Mouse (Mus musculus) urinary bladder, postnatal 36 days (tissue): ENCODE measurements around the gene Slc22a16.
A peak's percentile ranks its signal among the peaks of the same experiment; 100 is the strongest.
"Not testable (repeated sequence)": the region's sequence is repeated elsewhere in the genome, so short reads cannot be mapped to it uniquely, and the experiment has no call there.

ENCODE experiments used
- DNase-seq, 2 experiments: peaks; one replicate each; pipeline ENCODE4 v3.0.0; 2022; ENCODE audit warnings: low spot score in 2 of 2, mixed read lengths in 1 of 2

Gene Slc22a16

GRCm38 (mm10) chr10:40570036-40570435, at the start of gene Slc22a16:
TSS of gene Slc22a16 (plus strand) at chr10:40570336.
- DNase-seq, result no peak

- DNase-seq, result no peak
Measured at GRCm38 (mm10) chr10:40521579-40521978, 48.6 kb upstream of the Slc22a16 start.

- DNase-seq, result no peak
Measured at GRCm38 (mm10) chr10:40523312-40523975, 46.7 kb upstream of the Slc22a16 start.

GRCm38 (mm10) chr10:40524032-40524806, 45.9 kb upstream of the Slc22a16 start:
- no peak for DNase-seq

GRCm38 (mm10) chr10:40524991-40525390, 45.1 kb upstream of the Slc22a16 start:
- no peak for DNase-seq

GRCm38 (mm10) chr10:40525616-40526155, 44.5 kb upstream of the Slc22a16 start:
- DNase-seq, result no peak

GRCm38 (mm10) chr10:40526301-40526761, 43.8 kb upstream of the Slc22a16 start:
- DNase-seq, result no peak

- no peak for DNase-seq
Measured at GRCm38 (mm10) chr10:40526986-40527385, 43.1 kb upstream of the Slc22a16 start.

- no peak for DNase-seq
Measured at GRCm38 (mm10) chr10:40527573-40527972, 42.6 kb upstream of the Slc22a16 start.

- DNase-seq, result no peak
Measured at GRCm38 (mm10) chr10:40528668-40529067, 41.5 kb upstream of the Slc22a16 start.

- DNase-seq, result no peak
Measured at GRCm38 (mm10) chr10:40529617-40530016, 40.5 kb upstream of the Slc22a16 start.

GRCm38 (mm10) chr10:40530661-40531060, 39.5 kb upstream of the Slc22a16 start:
- no peak for DNase-seq

GRCm38 (mm10) chr10:40532586-40532985, 37.5 kb upstream of the Slc22a16 start:
- not testable (repeated sequence) for DNase-seq

- DNase-seq, result no peak
Measured at GRCm38 (mm10) chr10:40541351-40541750, 28.8 kb upstream of the Slc22a16 start.

GRCm38 (mm10) chr10:40549317-40549716, 20.8 kb upstream of the Slc22a16 start:
- no peak for DNase-seq

- no peak for DNase-seq
Measured at GRCm38 (mm10) chr10:40551801-40552200, 18.3 kb upstream of the Slc22a16 start.

GRCm38 (mm10) chr10:40565695-40566094, 4.4 kb upstream of the Slc22a16 start:
- DNase-seq, result not testable (repeated sequence)

GRCm38 (mm10) chr10:40575912-40576634, 5.9 kb downstream of the Slc22a16 start:
- no peak for DNase-seq

- DNase-seq, result no peak
Measured at GRCm38 (mm10) chr10:40583584-40584255, 13.6 kb downstream of the Slc22a16 start.

GRCm38 (mm10) chr10:40592186-40592585, 22.1 kb downstream of the Slc22a16 start:
- no peak for DNase-seq

GRCm38 (mm10) chr10:40597177-40597576, 27.0 kb downstream of the Slc22a16 start:
- DNase-seq, result peak in 1 of 2 experiments; percentile 18
